Mouse (Mus musculus) lung, postnatal 4 days (tissue): ENCODE results near the gene Fancc.

ENCODE experiments used
- DNase-seq, 2 experiments: peaks; one replicate each; pipeline ENCODE4 v3.0.0; 2021

Gene Fancc

DNA sequence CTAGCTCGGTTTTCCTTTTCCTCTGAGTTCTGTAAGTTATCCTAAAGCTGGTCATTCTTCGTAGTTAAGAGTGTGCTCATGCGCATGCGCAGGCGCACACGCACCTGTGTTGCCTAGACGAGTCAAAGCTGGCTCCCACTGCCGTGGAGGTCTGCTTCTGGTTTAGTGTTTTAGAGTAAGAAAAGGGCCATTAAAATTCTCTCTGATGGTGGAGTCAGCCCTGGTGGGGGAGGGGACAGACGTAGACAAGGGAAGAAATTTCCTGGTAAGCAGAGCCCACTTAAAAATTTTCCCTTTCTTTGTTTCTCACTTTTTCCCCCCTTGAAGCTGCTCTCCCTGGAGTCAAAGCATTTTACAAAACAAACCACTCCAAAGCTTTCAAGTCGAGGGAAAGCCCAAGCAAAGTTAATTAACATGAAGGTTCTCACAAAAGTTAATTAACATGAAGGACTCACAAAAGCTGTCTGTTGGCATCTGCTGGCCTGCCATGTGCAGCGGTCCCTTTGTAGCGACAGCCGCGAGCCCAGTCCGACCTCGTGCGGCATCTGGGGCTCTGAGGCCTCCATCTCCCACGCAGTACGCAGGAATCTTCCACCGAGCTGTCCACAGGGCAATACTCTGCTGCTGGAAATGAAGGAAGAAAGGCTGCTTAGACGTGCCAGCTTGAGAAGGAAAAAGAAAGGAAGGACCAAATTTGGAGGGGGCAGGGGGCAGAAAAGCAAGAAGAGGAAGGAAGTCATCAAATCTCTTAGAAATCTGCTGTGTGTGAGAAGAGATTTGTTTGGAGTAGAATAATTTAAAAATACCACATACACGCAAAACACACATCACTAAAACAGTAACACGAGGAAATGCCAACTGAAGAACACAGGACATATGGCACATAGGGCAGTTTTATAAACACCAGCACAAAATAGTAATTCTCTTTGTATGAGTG, at the start of gene Fancc:
Fancc (minus strand) TSS at position 633 of the 937 bp plus-strand sequence.
- DNase-seq = peak in 1 of 2 experiments; percentile 19

DNA sequence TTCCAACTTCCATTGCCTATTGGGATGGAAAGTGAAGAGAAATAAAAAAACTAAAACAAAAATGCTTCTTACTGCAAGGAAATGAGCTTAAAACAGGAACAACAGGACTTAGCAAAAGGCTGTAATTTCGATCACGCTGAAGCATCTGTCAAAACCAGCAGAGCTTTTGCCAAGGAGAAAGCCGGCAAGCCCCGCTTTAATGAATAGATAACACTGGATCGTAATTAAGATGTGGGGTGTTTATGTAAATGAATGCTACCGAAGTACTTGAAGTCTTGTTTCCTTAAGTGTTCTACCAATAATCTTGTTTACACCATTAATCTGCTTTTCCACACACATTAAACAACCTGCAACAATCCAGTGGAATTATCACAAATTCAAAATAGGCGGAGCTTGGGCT, 48.2 kb upstream of the Fancc start:
- no peak for DNase-seq

DNA sequence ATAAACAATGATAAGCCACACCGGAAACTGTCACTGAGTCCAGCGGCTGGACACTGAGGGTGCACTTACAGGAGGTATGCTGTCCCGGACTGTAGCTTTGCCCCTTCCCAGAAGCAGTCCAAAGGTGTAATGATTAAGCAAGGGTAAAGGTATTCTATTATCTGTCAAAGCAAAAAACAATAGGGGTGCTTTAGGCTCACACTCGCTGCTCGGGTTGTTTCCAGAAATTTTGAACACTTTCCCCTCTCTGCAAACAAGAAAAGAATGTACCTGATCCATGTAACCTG, 47.8 kb upstream of the Fancc start:
- no peak for DNase-seq

DNA sequence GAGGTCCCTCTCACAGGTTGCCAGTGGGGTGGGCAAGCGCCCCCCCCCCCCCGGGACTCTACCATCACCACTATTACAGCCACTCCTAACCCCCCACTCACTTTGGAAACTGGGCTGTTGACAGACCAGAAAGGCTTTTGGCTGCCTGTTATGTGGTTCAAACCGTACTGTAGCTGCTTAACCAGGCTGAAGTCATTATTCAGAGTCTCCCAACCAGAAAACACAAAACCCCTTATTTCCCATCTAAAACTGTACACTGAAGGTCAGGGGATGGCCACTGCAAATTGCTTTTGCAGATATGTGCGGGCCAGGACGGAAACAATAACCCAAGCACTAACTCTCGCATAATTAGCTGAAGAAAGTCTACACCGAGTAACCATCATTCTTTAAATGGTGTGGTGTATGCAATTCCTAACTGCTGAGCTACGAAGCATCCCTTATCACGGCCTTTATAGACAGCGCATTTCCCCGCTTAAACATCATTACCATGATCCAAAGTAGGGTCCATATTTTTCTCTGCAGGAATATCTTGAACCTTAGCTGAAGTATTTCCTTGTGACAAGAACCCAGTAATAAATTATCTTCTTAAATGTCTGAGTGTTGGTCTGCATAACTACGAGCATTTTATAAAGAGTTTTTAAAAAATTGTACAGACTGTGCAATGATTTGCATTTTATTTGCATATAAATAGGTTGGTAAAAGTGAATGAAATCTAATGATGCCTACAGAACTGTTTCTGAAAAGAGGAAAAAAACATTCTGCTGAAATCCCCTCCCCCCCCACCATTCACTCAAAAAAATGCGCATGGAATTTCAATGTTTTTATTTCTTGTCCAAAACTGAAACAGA, 47.3 kb upstream of the Fancc start:
- no peak for DNase-seq

DNA sequence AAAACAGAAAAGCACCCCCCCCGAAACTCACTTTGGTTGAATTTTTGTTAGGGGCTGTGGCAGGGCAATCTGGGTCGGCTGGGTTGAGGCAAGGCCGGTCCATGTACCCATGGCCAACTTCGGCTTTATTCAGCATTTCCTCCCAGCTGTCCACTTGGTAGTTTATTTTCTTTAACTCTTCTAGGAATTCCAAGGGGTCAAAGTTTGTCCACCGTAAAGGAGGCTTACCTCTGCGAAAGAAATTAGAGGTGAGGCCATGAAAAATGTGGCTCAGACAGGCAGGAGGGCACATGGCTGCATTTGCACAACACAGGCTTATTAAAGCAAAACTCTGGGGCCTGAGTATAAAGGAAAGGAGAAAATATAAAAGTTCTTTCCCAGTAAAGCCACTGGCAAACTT, 46.4 kb upstream of the Fancc start:
- DNase-seq = no peak

DNA sequence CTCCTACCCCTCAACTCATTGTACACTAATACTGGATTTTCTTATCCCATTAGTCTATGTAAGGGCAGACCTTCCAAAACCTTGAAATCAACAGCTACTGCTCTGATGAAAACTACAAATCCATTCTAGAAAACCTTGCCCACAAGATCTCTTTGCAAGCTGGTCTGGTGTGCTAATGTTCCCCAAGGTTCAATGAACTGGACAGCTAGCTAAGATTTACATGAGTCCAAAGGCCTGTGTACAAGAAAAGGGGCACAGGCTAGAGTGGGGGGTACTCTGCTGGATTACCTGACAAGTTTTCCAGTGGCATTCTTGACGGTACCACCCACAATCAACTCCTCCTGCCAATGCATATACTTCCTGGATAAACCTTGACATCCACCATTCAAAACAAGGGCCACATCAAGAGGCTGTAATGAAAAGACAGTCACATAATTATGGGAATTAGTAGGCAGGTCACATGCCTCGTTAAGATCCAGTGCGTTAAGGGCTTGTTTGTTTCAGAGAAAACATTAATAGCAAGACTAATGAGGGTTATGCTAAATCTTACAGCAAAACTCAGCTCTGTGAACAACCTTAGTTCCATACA, 45.8 kb upstream of the Fancc start:
- DNase-seq = no peak

DNA sequence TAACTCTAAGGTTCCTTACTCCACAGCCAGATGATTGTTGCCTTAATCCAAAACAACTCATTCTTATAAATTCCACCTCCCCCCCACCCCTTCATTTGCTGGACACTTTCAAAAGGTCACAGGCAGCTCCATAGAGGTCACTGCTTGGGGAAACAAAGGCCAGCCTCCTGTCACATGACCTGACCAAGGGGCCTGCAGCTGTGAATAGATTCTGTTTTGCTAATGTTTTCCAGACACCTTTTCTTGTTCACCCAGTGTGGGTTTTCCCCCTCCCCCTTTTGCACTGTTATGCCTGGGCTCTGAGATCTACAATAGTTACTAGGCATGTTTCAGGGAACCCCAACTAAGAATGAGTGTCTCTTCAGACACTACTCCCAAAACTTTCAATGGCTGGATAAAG, 44.4 kb upstream of the Fancc start:
- DNase-seq = no peak

DNA sequence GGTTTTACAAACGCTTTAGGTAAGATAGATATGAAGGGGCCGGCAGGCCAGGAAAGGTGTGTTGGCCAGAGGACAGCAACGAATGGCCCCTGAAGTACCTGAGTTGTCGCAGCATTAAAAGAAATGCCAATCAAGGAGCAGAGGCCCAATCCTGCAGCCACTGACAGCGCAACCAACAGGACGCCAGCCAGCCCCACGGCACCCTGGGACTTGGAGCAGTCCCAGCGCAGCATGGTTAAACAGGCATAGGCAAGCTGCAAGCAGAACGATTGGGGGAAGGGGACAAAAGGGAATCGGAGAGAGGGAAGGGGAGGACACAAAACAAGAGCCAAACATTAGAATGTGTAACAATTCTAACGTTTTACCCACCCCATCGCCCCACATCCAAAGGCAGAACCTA, 43.5 kb upstream of the Fancc start:
- no peak for DNase-seq

DNA sequence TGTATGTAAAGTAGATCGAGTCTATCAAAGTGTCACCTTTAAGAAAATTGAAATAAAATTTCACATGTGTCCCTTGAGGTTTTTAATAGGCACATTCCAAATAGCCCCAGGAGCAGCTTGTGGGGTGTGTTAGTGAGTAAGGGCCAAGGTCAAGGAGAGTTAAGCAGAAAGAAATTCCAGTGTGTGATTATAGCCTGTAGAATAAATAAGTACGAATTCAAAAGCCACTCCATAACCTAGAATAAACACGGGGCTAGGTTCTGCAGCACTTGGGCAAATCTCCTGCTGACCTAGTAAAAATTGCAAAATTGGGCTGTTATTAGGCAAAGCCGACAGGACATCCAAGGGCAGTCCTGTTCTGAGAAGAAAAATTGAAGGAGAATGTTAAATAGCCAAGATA, 37.9 kb upstream of the Fancc start:
- DNase-seq = no peak

DNA sequence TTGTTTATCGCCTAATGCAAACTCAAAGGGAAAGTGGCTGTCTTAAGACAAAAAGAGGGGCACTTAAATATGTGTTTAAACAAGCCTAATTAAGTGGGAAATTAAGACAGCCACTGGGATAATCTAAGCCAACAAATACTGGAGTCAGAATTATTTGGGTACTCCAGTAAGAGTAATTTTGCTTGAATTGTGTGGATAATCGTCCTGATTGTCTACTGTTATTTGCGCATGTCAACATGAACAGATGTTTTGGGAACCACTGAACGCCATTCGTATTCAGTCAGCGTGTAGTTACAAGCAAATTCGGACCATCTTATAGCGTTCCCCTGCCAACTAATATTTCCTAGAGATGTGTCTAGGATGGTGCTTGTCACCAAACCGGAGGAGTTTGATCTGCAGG, 33.8 kb upstream of the Fancc start:
- DNase-seq = no peak

DNA sequence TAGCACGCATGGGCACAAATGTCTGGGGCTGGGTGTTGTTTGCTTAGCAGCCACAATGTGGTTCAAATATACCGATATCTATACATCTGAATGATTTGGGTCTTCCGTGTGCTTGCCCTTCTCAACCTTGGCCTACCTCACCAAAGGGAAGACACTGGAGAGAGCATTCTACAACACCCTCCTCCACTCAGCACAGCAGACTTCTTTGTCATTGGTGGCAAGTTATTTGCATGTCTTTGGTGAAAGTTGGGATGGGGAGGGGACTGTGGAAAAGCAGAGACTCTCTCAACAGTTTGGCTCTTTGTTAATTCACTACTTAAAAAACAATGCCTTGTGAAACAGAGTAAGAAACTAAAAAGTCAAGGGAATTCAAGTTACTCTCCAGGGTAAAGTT, 33.3 kb upstream of the Fancc start:
- DNase-seq = no peak

DNA sequence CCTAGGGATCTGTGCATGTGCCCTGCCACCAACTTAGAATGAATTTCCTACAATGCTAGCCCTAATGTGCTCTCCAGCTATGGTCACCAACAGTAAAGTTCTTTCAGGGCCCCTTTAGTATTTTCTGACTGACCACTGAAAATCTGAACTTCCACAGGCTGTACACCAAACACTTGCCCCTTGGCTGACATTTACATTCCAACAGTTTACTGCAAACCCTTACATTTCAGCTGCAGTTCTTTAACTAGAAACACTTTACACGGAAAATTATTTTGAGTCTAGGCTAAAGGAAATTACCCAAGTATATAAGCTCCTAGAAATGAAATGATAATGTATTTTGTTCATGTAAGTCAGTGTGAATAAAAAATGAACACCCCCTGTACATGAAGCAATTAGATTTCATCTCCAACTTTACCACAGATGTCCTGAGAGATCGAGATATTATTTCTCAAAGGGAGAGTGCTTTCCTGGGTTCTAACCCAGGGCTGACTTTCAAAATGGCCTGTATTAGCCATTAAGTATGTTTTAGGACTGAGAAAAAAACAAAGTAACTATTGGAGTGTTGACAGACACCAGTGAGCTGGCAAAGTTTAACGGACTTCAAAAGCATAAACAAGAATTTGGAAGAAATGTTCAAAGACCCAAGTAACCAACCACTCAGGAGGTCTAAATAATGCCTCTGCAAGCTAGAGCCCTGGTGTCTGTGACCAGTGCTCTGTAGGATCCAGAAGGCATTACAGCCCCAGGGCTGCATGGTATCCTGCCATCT, 32.7 kb upstream of the Fancc start:
- peak in 1 of 2 experiments; percentile 37 for DNase-seq

DNA sequence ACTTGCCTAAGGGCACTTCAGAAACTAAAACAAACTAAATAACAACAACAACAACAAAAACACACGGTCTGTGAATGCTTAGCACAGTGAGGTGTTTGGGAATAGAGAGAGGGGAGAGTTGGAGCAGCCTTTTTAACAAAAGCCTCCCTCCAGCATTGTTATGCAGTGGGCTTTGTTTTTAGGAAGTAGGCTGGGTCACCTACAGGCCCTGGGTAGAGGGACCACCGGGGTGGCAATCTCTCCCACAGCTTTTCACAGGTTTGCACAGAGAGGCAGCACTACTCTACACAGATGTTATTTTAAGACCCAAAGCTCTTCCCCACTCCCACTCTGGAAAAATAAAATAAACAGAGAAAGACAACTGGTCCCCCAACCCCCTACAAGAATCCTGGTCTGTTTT, 31.8 kb upstream of the Fancc start:
- no peak for DNase-seq

DNA sequence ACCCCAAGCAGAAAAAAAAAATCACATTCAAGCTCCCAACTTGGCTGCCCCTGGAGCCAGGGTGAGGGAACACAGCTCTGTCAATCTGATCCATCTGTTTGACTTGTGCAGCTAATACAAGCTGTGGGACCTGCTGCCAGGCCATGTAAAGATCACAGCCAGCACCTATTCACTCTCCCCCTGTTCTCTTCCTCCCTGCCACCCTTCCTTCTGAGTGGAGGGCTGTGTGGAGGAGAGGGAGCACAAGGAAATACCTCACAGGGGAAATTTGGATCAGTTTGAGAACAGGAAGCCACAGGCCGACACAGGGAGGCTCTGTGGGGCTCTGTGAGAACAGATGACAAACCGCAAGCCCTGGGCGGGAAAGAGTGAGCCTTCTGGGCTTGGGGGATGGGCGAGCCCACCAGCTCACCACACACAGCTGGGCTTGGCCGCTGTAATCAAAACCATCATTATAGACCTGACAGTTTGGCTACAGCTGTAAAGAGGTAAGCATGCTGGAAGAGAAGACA, 31.1 kb upstream of the Fancc start:
- peak in 1 of 2 experiments; percentile 67 for DNase-seq

DNA sequence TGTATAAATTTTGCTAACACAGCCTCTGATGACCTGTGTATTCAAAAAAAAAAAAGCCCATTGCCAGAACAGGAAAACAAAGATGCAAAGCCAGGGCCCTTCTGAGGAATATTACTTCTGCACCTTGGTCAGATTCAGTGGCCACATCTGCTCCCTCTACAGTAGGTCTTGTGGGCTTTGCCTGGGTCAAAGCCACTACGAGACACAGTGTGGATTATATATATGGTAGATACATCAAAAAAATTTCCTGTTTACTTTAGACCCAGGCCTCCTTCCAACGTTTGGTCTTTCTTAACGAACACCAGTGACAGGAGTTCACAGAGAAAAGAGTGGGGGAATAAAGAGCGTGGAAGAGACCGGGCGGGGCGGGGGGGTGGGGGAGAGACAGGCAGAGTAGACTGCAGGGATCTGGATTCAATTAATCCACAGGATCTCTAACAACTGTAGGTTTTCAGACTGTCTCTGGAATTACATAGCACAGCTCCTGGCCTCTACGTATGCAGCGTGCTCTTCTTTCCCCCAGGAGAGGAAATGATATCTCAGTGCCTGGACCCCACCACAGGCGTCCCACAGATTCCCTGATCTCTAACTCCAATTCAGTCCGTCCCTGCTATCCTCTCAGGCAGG, 28.6 kb upstream of the Fancc start:
- no peak for DNase-seq

DNA sequence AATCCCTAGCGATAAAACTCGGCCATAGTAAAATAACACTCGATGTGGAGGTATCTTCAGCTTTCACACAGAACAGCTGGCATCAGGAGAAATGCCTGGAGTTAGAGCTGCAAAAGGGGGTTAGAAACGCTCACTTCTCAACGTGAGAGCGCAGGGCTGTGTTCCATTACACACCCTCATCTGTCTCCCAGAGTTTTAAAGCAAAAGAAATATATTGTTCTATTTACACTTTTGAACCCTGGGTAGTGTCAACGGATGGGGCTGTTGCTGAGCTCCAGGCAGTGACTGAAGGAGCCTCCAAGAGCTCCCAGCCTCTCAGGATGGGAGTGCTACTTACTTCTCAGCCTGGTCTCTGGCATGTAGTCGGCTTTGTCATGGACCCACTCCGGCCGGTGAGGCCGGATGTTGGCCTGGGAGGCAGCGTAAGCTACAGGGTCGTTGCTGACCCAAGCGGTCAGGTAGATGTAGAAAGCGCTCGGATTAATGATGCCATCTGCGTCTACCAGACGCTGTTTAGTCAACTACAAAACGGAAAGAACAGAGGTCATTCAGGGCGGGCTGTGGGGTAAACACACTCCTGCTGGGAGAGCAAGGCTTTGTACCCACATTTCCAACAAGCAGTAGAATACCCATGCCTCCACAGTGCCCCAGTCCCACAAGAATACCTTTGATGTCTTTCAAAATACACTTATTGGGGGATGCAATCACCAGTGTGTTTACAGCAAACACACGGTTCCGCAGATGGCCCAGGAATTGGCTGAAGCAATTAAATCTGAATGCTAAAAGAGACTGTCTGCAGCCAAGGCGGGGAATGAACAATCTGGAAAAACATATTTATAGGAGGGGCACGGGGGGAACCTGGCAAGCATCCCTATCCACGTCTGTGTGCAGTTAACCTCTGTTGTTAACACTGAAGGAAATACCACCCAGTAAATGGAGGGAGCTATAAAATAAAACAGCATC, 27.8 kb upstream of the Fancc start:
- peak in 1 of 2 experiments; percentile 61 for DNase-seq

DNA sequence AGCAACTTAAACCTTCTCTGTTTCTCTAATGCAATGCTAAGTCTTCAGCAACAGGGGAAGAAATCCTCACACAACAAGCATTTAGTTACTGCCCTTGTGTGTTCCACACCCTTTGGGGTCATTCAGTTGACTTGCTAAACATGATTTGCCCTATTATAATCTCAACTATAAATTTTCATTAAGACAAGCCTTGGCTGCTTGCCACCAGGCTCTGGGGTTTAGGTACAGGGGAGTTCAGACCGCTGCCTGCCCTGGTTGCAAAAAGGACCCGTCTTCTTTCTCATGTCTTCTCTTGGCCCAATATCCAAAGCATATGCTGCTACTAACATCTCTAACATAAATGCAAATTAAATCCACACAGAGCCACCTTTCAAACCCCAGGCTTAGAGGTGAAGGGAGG, 27.0 kb upstream of the Fancc start:
- DNase-seq = no peak

DNA sequence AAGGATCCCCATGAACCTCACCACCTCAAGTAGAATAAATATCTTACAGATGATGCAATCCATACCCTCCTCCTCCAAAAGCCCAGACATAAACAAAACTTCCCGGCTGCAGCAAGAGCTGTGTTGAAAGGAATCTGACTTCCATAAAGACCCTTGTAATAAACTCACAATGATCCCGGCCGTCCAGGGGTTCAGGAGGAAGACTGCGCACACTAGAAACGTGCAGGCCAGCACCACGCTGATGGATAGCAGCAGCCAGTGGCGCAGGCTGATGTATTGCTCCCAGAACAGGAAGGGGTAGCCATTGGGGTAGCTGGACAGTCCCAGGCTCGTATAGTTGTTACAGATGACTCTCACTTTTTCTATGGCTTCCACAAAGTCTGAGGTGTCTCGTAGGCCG, 25.8 kb upstream of the Fancc start:
- DNase-seq = peak in 1 of 2 experiments; percentile 58

DNA sequence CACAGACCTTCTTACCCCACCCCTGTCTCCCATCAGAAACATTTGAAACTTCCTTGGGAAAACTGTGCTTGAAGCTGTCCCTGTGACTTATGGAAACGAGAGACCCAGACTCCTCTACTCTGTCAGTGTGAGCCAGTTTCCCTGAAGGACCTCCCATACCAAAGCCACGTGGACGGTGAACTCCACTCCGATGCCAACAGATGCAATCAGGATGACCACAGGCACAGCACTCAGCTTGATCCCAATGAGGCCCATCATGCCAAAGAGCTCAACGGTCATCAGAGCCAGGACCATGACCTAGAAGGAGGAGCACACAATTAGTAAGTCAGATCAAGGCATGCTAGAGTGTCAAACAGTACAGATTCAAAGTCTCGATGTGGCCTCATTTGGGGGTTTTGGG, 23.0 kb upstream of the Fancc start:
- DNase-seq = no peak

DNA sequence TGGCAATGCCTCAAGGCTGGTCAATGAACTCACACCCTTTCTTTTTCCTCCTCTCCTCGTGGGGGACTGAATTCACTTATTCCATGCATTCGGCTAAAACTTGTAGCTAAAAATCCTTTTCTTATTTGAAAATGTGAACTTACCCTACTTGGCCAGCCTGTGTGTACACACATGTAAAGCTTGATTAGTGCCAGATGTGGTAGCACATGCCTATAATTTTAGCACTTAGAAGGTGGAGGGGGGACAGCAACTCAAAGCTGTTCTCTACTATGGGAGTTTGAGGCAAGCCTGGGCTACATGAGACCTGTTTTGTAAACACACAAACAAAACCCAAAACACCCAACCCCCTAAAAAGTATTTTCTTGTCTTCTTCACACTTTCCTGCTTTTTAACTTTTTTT, 19.5 kb upstream of the Fancc start:
- no peak for DNase-seq

DNA sequence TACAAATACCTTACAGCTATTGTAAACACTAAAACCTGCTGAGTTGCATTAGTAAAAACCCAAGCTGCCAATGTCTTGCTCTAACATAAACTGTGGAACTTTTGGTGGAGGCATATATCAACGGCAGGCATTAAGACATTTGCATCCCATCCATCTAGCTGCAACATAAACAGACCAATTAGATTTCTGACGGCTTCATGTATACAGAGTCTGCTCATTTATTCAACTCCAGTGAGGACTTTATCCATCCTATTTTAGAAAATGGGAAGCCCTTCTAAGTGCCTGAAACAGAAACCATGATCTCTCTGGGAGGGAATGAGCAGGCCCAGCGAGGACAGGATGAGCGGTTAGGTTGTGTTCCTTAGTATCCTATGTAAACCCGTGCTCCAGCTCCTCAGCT, 18.5 kb upstream of the Fancc start:
- no peak for DNase-seq
